Mouse (Mus musculus) lung, embryonic 15.5 days (tissue): Measurements from ENCODE around the gene Bst1. TPM values are rescaled to one million over a fixed set of nuclear protein-coding genes. Genes with fewer than 3 reads are reported as not detected.

ENCODE experiments used
- ATAC-seq: fragments of 200-750 bp; cut with Nextera tagmentation; 2 replicates; pipeline ENCODE4 v1.8.0; 2017; ENCODE audit warnings: moderate number of reproducible peaks, borderline replicate concordance; ENCODE audit not compliant: low FRiP score, low TSS enrichment; ENCODE audit errors: extremely low read depth
- H3K27ac ChIP-seq: fragments of 300-500 bp; sonication (generic); 2 replicates; pipeline ENCODE4 v1.5.1; 2015; ENCODE audit warnings: moderate library complexity, mild to moderate bottlenecking, inconsistent platforms
- H3K27me3 ChIP-seq: fragments of 300-500 bp; sonication (generic); 2 replicates; pipeline ENCODE4 v1.6.1; 2015; ENCODE audit warnings: inconsistent platforms
- H3K36me3 ChIP-seq: fragments of 300-500 bp; sonication (generic); 2 replicates; pipeline ENCODE4 v1.6.1; 2015; ENCODE audit warnings: inconsistent platforms
- H3K4me1 ChIP-seq: fragments of 300-500 bp; sonication (generic); 2 replicates; pipeline ENCODE4 v1.6.1; 2015; ENCODE audit warnings: inconsistent platforms
- H3K4me2 ChIP-seq: fragments of 300-500 bp; sonication (generic); 2 replicates; pipeline ENCODE4 v1.6.1; 2015; ENCODE audit warnings: inconsistent platforms, mild to moderate bottlenecking, moderate library complexity
- H3K4me3 ChIP-seq: fragments of 300-500 bp; sonication (generic); 2 replicates; pipeline ENCODE4 v1.5.1; 2015; ENCODE audit warnings: mild to moderate bottlenecking, inconsistent platforms
- H3K9ac ChIP-seq: fragments of 300-500 bp; sonication (generic); 2 replicates; pipeline ENCODE4 v1.6.1; 2015; ENCODE audit warnings: inconsistent platforms
- H3K9me3 ChIP-seq: fragments of 300-500 bp; sonication (generic); 2 replicates; pipeline ENCODE4 v1.6.1; 2016; ENCODE audit warnings: inconsistent platforms
- WGBS: fragments of 180-500 bp; shearing (Covaris S2); methylation state at CpG from one replicate; pipeline ENCODE4 v1.1.7; 2015; 5-methylcytosine and 5-hydroxymethylcytosine counted together
- polyA plus RNA-seq: library from polyadenylated mRNA; unstranded; fragments of >200 nt; fragmentation: Nextera tagmentation; extraction: Ambion mirVana; gene quantifications from 2 replicates; pipeline ENCODE4 v1.2.1, GENCODE M21; 2015

Bst1 gene
- 1.4 and 2.4 TPM in 2 replicates for polyA plus RNA-seq

- Histone ChIP-seq H3K27me3 (no peaks in the 10 kb centered on the region), H3K4me1 (peaks cover 9% of the 10 kb centered on the region; the same call in 1 of the 2 replicates), H3K9ac (no peak within 1 kb of the TSS), H3K27ac (no peak within 1 kb of the TSS), H3K36me3 (no peaks in the 10 kb centered on the region), H3K4me2 (no peak within 1 kb of the TSS), H3K4me3 (no peak within 1 kb of the TSS), H3K9me3 (no peaks in the 10 kb centered on the region)
- ATAC-seq = peak; percentile 41
- 57% methylated on average over 12 of the region's 12 CpGs for WGBS
Measured at GRCm38 (mm10) chr5:43818695-43819094, at the start of gene Bst1. TSS of gene Bst1 (plus strand) at chr5:43818885.

- WGBS = 76% methylated on average over 3 of the region's 3 CpGs
- no peak overlapping the region for H3K9ac ChIP-seq
- H3K4me1 ChIP-seq = 0 out of 2 replicates have a peak, but pooled peaks cover 3% of the 10 kb centered on the region
- H3K4me2 ChIP-seq = no peak overlapping the region
- H3K36me3 ChIP-seq = peaks cover 26% of the 10 kb centered on the region
- ATAC-seq = no peak
- H3K4me3 ChIP-seq = no peak overlapping the region
- no peaks in the 10 kb centered on the region for H3K9me3 ChIP-seq
- H3K27ac ChIP-seq = no peak overlapping the region
- H3K27me3 ChIP-seq = no peaks in the 10 kb centered on the region
Measured at GRCm38 (mm10) chr5:43770618-43771354, 47.9 kb upstream of the Bst1 start.

- ATAC-seq = no peak
- Histone ChIP-seq H3K4me1 (peaks cover 9% of the 10 kb centered on the region; the same call in 1 of the 2 replicates), H3K4me3 (no peak overlapping the region), H3K9ac (no peak overlapping the region), H3K27ac (no peak overlapping the region), H3K9me3 (no peaks in the 10 kb centered on the region), H3K36me3 (peaks cover 24% of the 10 kb centered on the region), H3K27me3 (no peaks in the 10 kb centered on the region), H3K4me2 (no peak overlapping the region)
- WGBS = 79% methylated on average over 3 of the region's 3 CpGs
Measured at GRCm38 (mm10) chr5:43771555-43771954, 47.1 kb upstream of the Bst1 start.

GRCm38 (mm10) chr5:43776407-43776806 is 42.3 kb upstream of the Bst1 start:
- Histone ChIP-seq H3K36me3 (no peaks in the 10 kb centered on the region), H3K4me2 (no peak overlapping the region), H3K4me3 (no peak overlapping the region), H3K9me3 (no peaks in the 10 kb centered on the region), H3K27ac (peak overlapping the region; percentile 59; the same call in 1 of the 2 replicates), H3K27me3 (no peaks in the 10 kb centered on the region), H3K4me1 (peaks cover 34% of the 10 kb centered on the region), H3K9ac (no peak overlapping the region)
- peak; percentile 90; the same call in 1 of the 2 replicates for ATAC-seq

GRCm38 (mm10) chr5:43776993-43777392 is 41.7 kb upstream of the Bst1 start:
- H3K27ac ChIP-seq = peak overlapping the region; percentile 59
- H3K4me2 ChIP-seq = peak overlapping the region; percentile 34
- 13% methylated on average over 1 of the region's 1 CpGs for WGBS
- H3K9ac ChIP-seq = no peak overlapping the region
- H3K4me3 ChIP-seq = no peak overlapping the region
- H3K4me1 ChIP-seq = peaks cover 34% of the 10 kb centered on the region
- H3K36me3 ChIP-seq = no peaks in the 10 kb centered on the region
- no peaks in the 10 kb centered on the region for H3K9me3 ChIP-seq
- no peaks in the 10 kb centered on the region for H3K27me3 ChIP-seq
- no peak for ATAC-seq

GRCm38 (mm10) chr5:43778583-43778982 is 40.1 kb upstream of the Bst1 start:
- H3K4me2 ChIP-seq = no peak overlapping the region
- no peaks in the 10 kb centered on the region for H3K27me3 ChIP-seq
- no peak overlapping the region for H3K4me3 ChIP-seq
- H3K9ac ChIP-seq = no peak overlapping the region
- H3K4me1 ChIP-seq = peaks cover 42% of the 10 kb centered on the region
- H3K9me3 ChIP-seq = no peaks in the 10 kb centered on the region
- H3K36me3 ChIP-seq = no peaks in the 10 kb centered on the region
- WGBS = 89% methylated on average over 3 of the region's 3 CpGs
- ATAC-seq = no peak
- H3K27ac ChIP-seq = no peak overlapping the region

- H3K27me3 ChIP-seq = no peaks in the 10 kb centered on the region
- H3K27ac ChIP-seq = peak overlapping the region; percentile 91
- WGBS = under 1% methylated on average over 29 of the region's 61 CpGs
- no peaks in the 10 kb centered on the region for H3K36me3 ChIP-seq
- peak overlapping the region; percentile 87 for H3K4me2 ChIP-seq
- peak; percentile 56 for ATAC-seq
- no peaks in the 10 kb centered on the region for H3K9me3 ChIP-seq
- H3K4me3 ChIP-seq = peak overlapping the region; percentile 86
- H3K4me1 ChIP-seq = peaks cover 33% of the 10 kb centered on the region
- peak overlapping the region; percentile 92 for H3K9ac ChIP-seq
Measured at GRCm38 (mm10) chr5:43781423-43781976, 37.2 kb upstream of the Bst1 start.

- Histone ChIP-seq H3K27me3 (no peaks in the 10 kb centered on the region), H3K4me1 (peaks cover 26% of the 10 kb centered on the region), H3K9me3 (no peaks in the 10 kb centered on the region), H3K4me3 (peak overlapping the region; percentile 86), H3K4me2 (peak overlapping the region; percentile 87), H3K36me3 (no peaks in the 10 kb centered on the region), H3K27ac (peak overlapping the region; percentile 91), H3K9ac (peak overlapping the region; percentile 92)
- peak; percentile 91 for ATAC-seq
- 4% methylated on average over 65 of the region's 82 CpGs for WGBS
Measured at GRCm38 (mm10) chr5:43781977-43782930, 36.4 kb upstream of the Bst1 start.

GRCm38 (mm10) chr5:43783996-43784395 is 34.7 kb upstream of the Bst1 start:
- no peak overlapping the region for H3K9ac ChIP-seq
- no peaks in the 10 kb centered on the region for H3K36me3 ChIP-seq
- WGBS = 76% methylated on average over 2 of the region's 2 CpGs
- no peak overlapping the region for H3K4me3 ChIP-seq
- H3K27me3 ChIP-seq = no peaks in the 10 kb centered on the region
- H3K4me2 ChIP-seq = no peak overlapping the region
- H3K9me3 ChIP-seq = no peaks in the 10 kb centered on the region
- peaks cover 18% of the 10 kb centered on the region for H3K4me1 ChIP-seq
- no peak overlapping the region for H3K27ac ChIP-seq
- ATAC-seq = no peak

- Histone ChIP-seq H3K4me2 (no peak overlapping the region), H3K9ac (no peak overlapping the region), H3K4me3 (no peak overlapping the region), H3K9me3 (no peaks in the 10 kb centered on the region), H3K4me1 (peaks cover 8% of the 10 kb centered on the region), H3K27ac (no peak overlapping the region), H3K27me3 (no peaks in the 10 kb centered on the region), H3K36me3 (no peaks in the 10 kb centered on the region)
- WGBS = 90% methylated on average over 4 of the region's 4 CpGs
- no peak for ATAC-seq
Measured at GRCm38 (mm10) chr5:43786607-43787006, 32.1 kb upstream of the Bst1 start.

- Histone ChIP-seq H3K27me3 (no peaks in the 10 kb centered on the region), H3K9ac (no peak overlapping the region), H3K9me3 (no peaks in the 10 kb centered on the region), H3K4me3 (no peak overlapping the region), H3K4me1 (no peaks in the 10 kb centered on the region; the same call in 1 of the 2 replicates), H3K36me3 (no peaks in the 10 kb centered on the region), H3K27ac (no peak overlapping the region), H3K4me2 (no peak overlapping the region)
- WGBS = 48% methylated on average over 9 of the region's 9 CpGs
- no peak; the same call in none of the 2 replicates for ATAC-seq
Measured at GRCm38 (mm10) chr5:43787976-43788752, 30.5 kb upstream of the Bst1 start.
